In the genomic region with DNA sequence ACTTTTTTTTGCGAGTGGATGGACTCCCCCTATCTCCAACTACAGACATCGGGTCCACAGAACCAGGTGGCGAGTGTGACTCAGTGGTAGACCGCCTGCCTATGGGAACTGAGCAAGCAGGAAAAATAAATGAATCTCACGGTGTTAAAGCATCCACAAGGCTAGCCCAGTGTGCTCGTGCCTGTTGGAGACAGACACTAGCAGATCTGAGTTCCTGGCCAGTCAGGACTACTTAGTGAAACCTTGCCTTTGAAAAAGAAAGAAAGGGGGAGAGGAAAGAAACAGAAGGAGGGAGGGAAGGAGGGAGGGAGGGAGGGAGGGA, we compare ENCODE assay signal across 11 mouse cellular contexts.
A peak's percentile ranks its signal among the peaks of the same experiment; 100 is the strongest.
DNase-seq lines count a peak whose midpoint lies in the region; ATAC-seq and TF ChIP-seq lines count a peak whose summit lies in the region.
"Had no signal": no experiment of that assay in that cellular context is flagged by ENCODE, and none has a peak within 500 bp of the region (broad histone marks: within the 10 kb centered on the region; RNA-seq: fewer than 3 reads in every experiment).

No protein-coding gene starts in this region.

- H3K27me3 ChIP-seq in heart, embryonic 10.5 days (ENCODE audit: insufficient read depth, poor library complexity, severe bottlenecking), result peaks cover 9% of the 10 kb centered on the region; the same call in 1 of the 2 replicates
- no peaks in the 10 kb centered on the region for H3K27me3 ChIP-seq in ES-Bruce4 (ENCODE audit: control insufficient read depth, insufficient read depth, low read length, poor library complexity, severe bottlenecking)
- no peaks in the 10 kb centered on the region for H3K27me3 ChIP-seq in forebrain, embryonic 16.5 days (replicated peaks; ENCODE audit: control insufficient read depth, insufficient read depth, low read length)
- H3K27me3 ChIP-seq in midbrain, embryonic 10.5 days (ENCODE audit: low read depth, poor library complexity, severe bottlenecking), result peaks cover 29% of the 10 kb centered on the region
- H3K27me3 ChIP-seq in cerebellum, adult 2 months (ENCODE audit: control insufficient read depth, insufficient read depth, low read length), result no peaks in the 10 kb centered on the region

- DNase-seq in heart, embryonic 10.5 days (ENCODE audit: low spot score), result no peak
- no peak for DNase-seq in heart, postnatal 14 days
- no peak for DNase-seq in midbrain, embryonic 10.5 days (ENCODE audit: low spot score)
- no peak for DNase-seq in left cerebral cortex, adult 8-10 months (ENCODE audit: low spot score in 2 of 2)
- no peak for DNase-seq in right cerebral cortex, postnatal 25 days
- DNase-seq in cerebellum, adult 2 months, result no peak
- DNase-seq: layer of hippocampus, adult 9-11 months; lung, postnatal 4 days had no signal

- H3K4me1 ChIP-seq in heart, embryonic 10.5 days, result peaks cover 8% of the 10 kb centered on the region
- H3K4me1 ChIP-seq in ES-Bruce4 (ENCODE audit: control insufficient read depth, insufficient read depth, low read length), result no peaks in the 10 kb centered on the region
- peaks cover 10% of the 10 kb centered on the region for H3K4me1 ChIP-seq in forebrain, embryonic 16.5 days (replicated peaks; ENCODE audit: control insufficient read depth, insufficient read depth, low read length)
- peaks cover 13% of the 10 kb centered on the region for H3K4me1 ChIP-seq in midbrain, embryonic 10.5 days
- H3K4me1 ChIP-seq in cerebellum, adult 2 months (ENCODE audit: control insufficient read depth, insufficient read depth, low read length), result peaks cover 6% of the 10 kb centered on the region; the same call in 1 of the 2 replicates

- ATAC-seq in forebrain, embryonic 16.5 days, result 0 out of 2 replicates have a peak, but pooled peaks have one; percentile 5

- no peaks in the 10 kb centered on the region for H3K9me3 ChIP-seq in heart, embryonic 10.5 days
- no peaks in the 10 kb centered on the region for H3K9me3 ChIP-seq in ES-Bruce4 (replicated peaks; ENCODE audit: control insufficient read depth, insufficient read depth, low read length, poor library complexity, severe bottlenecking)
- H3K9me3 ChIP-seq in forebrain, embryonic 16.5 days (ENCODE audit: control insufficient read depth, low read length), result no peaks in the 10 kb centered on the region
- H3K9me3 ChIP-seq in midbrain, embryonic 10.5 days (replicated peaks), result no peaks in the 10 kb centered on the region

- H3K4me2 ChIP-seq in forebrain, embryonic 16.5 days (ENCODE audit: low read length), result no peak overlapping the region

- WGBS in heart, embryonic 10.5 days, result 18% methylated on average over 6 of the region's 6 CpGs
- 34% methylated on average over 6 of the region's 6 CpGs for WGBS in forebrain, embryonic 16.5 days
- WGBS in midbrain, embryonic 10.5 days, result 32% methylated on average over 6 of the region's 6 CpGs
- 51% methylated on average over 6 of the region's 6 CpGs for WGBS in cerebellum, adult 2 months

- H3K36me3 ChIP-seq in heart, embryonic 10.5 days, result no peaks in the 10 kb centered on the region
- no peaks in the 10 kb centered on the region for H3K36me3 ChIP-seq in ES-Bruce4 (ENCODE audit: control insufficient read depth, insufficient read depth, low read length, poor library complexity, severe bottlenecking)
- no peaks in the 10 kb centered on the region for H3K36me3 ChIP-seq in forebrain, embryonic 16.5 days (ENCODE audit: control insufficient read depth, insufficient read depth)
- no peaks in the 10 kb centered on the region for H3K36me3 ChIP-seq in midbrain, embryonic 10.5 days

- TF ChIP-seq POLR2A in ES-Bruce4 (IDR thresholded peaks at IDR 0.05; ENCODE audit: insufficient read depth, low read length), result no peak
- no peak for TF ChIP-seq POLR2A in cerebellum, adult 2 months (IDR thresholded peaks at IDR 0.05; ENCODE audit: borderline replicate concordance, insufficient read depth, low read length)

- peak overlapping the region; percentile 1; the same call in 1 of the 2 replicates for H3K9ac ChIP-seq in ES-Bruce4 (ENCODE audit: low read depth, poor library complexity, severe bottlenecking)
- H3K9ac ChIP-seq in forebrain, embryonic 16.5 days (replicated peaks; ENCODE audit: low read depth, low read length), result no peak overlapping the region

- no peak for TF ChIP-seq CTCF in ES-Bruce4 (IDR thresholded peaks at IDR 0.05; ENCODE audit: low read depth, low read length)
- no peak for TF ChIP-seq CTCF in cerebellum, adult 2 months (IDR thresholded peaks at IDR 0.05; ENCODE audit: borderline replicate concordance, insufficient read depth, low read depth, low read length)

- TF ChIP-seq EP300 in ES-Bruce4 (IDR thresholded peaks at IDR 0.05; ENCODE audit: insufficient read depth, low read depth, low read length), result no peak

- intact Hi-C loops in heart, postnatal 14 days (cut with DNase I), result loop anchor here (1.0 to 10.0 kb wide), 2 partner anchors 261 to 487 kb away; no protein-coding TSS in a partner anchor

- H3K4me3 ChIP-seq in heart, embryonic 10.5 days, result peak overlapping the region; percentile 44
- H3K4me3 ChIP-seq in ES-Bruce4 (ENCODE audit: low read depth, low read length), result peak overlapping the region; percentile 59
- no peak overlapping the region for H3K4me3 ChIP-seq in forebrain, embryonic 16.5 days (replicated peaks; ENCODE audit: low read length)
- peak overlapping the region; percentile 42; the same call in 1 of the 2 replicates for H3K4me3 ChIP-seq in midbrain, embryonic 10.5 days
- no peak overlapping the region for H3K4me3 ChIP-seq in cerebellum, adult 2 months (replicated peaks; ENCODE audit: insufficient read depth, low read depth, low read length)
- H3K4me3 ChIP-seq: erythroblast, embryonic 14.5 days had no signal

- no peak overlapping the region for H3K27ac ChIP-seq in heart, embryonic 10.5 days
- H3K27ac ChIP-seq in ES-Bruce4 (ENCODE audit: insufficient read depth, low read length), result no peak overlapping the region
- no peak overlapping the region for H3K27ac ChIP-seq in forebrain, embryonic 16.5 days (ENCODE audit: low read length)
- H3K27ac ChIP-seq in midbrain, embryonic 10.5 days (replicated peaks), result no peak overlapping the region
- no peak overlapping the region for H3K27ac ChIP-seq in cerebellum, adult 2 months (ENCODE audit: insufficient read depth, low read length)

Comparison
In these comparisons a context has a peak if more than half of its experiments do, and no peak if none do; other contexts are left out.
1. H3K4me3 ChIP-seq: peak in heart, embryonic 10.5 days (single experiment), ES-Bruce4 (single experiment) and midbrain, embryonic 10.5 days (single experiment); none in forebrain, embryonic 16.5 days (single experiment) and cerebellum, adult 2 months (single experiment).